Mouse (Mus musculus) C2C12 (cell line): ENCODE data around the gene Foxb1. TPM values are rescaled to one million over a fixed set of nuclear protein-coding genes. Genes with fewer than 3 reads are reported as not detected.

Experiments used
- H3K27me3 ChIP-seq: one replicate; pipeline ENCODE4 v1.6.1; 2011; ENCODE audit not compliant: control insufficient read depth, insufficient read depth, insufficient read length
- H3K36me3 ChIP-seq: one replicate; pipeline ENCODE4 v1.6.1; 2011; ENCODE audit not compliant: control insufficient read depth, insufficient read depth
- H3K4me3 ChIP-seq: one replicate; pipeline ENCODE4 v1.5.1; 2011; ENCODE audit warnings: mild to moderate bottlenecking, control low read depth; ENCODE audit not compliant: poor library complexity, insufficient read depth, severe bottlenecking
- H3K79me2 ChIP-seq: one replicate; pipeline ENCODE4 v1.6.1; 2011; ENCODE audit not compliant: control insufficient read depth, insufficient read depth
- H3K79me3 ChIP-seq: one replicate; pipeline ENCODE4 v1.6.1; 2011; ENCODE audit warnings: low read depth, control low read depth
- H3ac ChIP-seq: one replicate; pipeline ENCODE3; 2011; ENCODE audit warnings: low read depth; ENCODE audit not compliant: control insufficient read depth, insufficient read length
- CEBPB ChIP-seq: IDR thresholded peaks from one replicate; pipeline ENCODE4 v1.6.1; 2011; ENCODE audit warnings: low read depth, mild to moderate bottlenecking, control low read depth, moderate library complexity
- CTCF ChIP-seq: IDR thresholded peaks from one replicate; pipeline ENCODE4 v1.5.1; 2011; ENCODE audit not compliant: control insufficient read depth, insufficient read depth, insufficient read length
- FOSL1 ChIP-seq: IDR thresholded peaks from one replicate; pipeline ENCODE4 v1.8.0; 2011; ENCODE audit warnings: mild to moderate bottlenecking, low read length; ENCODE audit not compliant: poor library complexity, insufficient read depth, severe bottlenecking
- MAX ChIP-seq: IDR thresholded peaks from one replicate; pipeline ENCODE4 v1.6.1; 2011; ENCODE audit warnings: mild to moderate bottlenecking, control low read depth
- MYOD1 ChIP-seq: IDR thresholded peaks from one replicate; pipeline ENCODE4 v1.6.1; 2011; ENCODE audit warnings: low read depth; ENCODE audit not compliant: control insufficient read depth, insufficient read length
- MYOG ChIP-seq: IDR thresholded peaks from one replicate; pipeline ENCODE4 v1.6.1; 2011; ENCODE audit not compliant: control insufficient read depth, insufficient read length; ENCODE audit errors: extremely low read depth
- USF1 ChIP-seq: IDR thresholded peaks from one replicate; pipeline ENCODE4 v1.6.1; 2011; ENCODE audit warnings: low read depth, mild to moderate bottlenecking, control low read depth, moderate library complexity
- long read RNA-seq, 2 experiments: library from polyadenylated mRNA; unstranded; transcript quantifications; one replicate each; pipeline ENCODE4 v2.0.0; 2019 to 2020
- polyA plus RNA-seq: library from polyadenylated mRNA; unstranded; fragments of >200 nt; fragmentation: generic; extraction: Trizol; gene quantifications from one replicate; pipeline ENCODE4 v1.2.1, GENCODE M21; 2012; ENCODE audit warnings: missing spikeins

Gene Foxb1
- polyA plus RNA-seq: not detected
- long read RNA-seq, experiment 1: 0 reads
- long read RNA-seq, experiment 2: 0 reads

GRCm38 (mm10) chr9:69760371-69761301, at the start of gene Foxb1:
Gene Foxb1 (minus strand): TSS chr9:69760940.
- Histone ChIP-seq H3K27me3 (peaks cover 78% of the 10 kb centered on the region), H3ac (no peak within 1 kb of the TSS), H3K36me3 (no peaks in the 10 kb centered on the region), H3K4me3 (no peak within 1 kb of the TSS), H3K79me2 (no peaks in the 10 kb centered on the region), H3K79me3 (no peaks in the 10 kb centered on the region)
- no peak for TF ChIP-seq CEBPB
- no peak for TF ChIP-seq MYOD1
- TF ChIP-seq MAX: no peak
- TF ChIP-seq CTCF: no peak
- TF ChIP-seq FOSL1: no peak
- no peak for TF ChIP-seq USF1
- TF ChIP-seq MYOG: no peak

- Histone ChIP-seq H3ac (no peak overlapping the region), H3K79me2 (no peaks in the 10 kb centered on the region), H3K27me3 (peaks cover 4% of the 10 kb centered on the region), H3K36me3 (no peaks in the 10 kb centered on the region), H3K79me3 (no peaks in the 10 kb centered on the region), H3K4me3 (no peak overlapping the region)
- TF ChIP-seq USF1 (no peak), MYOD1 (no peak), CEBPB (no peak), CTCF (no peak), MAX (no peak), FOSL1 (no peak), MYOG (no peak)
Observed at GRCm38 (mm10) chr9:69790562-69790961, 29.8 kb upstream of the Foxb1 start.

GRCm38 (mm10) chr9:69779996-69780395, 19.3 kb upstream of the Foxb1 start:
- TF ChIP-seq CEBPB (no peak), MYOD1 (no peak), MAX (no peak), USF1 (no peak), MYOG (no peak), FOSL1 (no peak), CTCF (no peak)
- no peak overlapping the region for H3K4me3 ChIP-seq
- H3ac ChIP-seq: no peak overlapping the region
- H3K79me3 ChIP-seq: no peaks in the 10 kb centered on the region
- H3K79me2 ChIP-seq: no peaks in the 10 kb centered on the region
- H3K27me3 ChIP-seq: peaks cover 8% of the 10 kb centered on the region
- H3K36me3 ChIP-seq: no peaks in the 10 kb centered on the region

DNA sequence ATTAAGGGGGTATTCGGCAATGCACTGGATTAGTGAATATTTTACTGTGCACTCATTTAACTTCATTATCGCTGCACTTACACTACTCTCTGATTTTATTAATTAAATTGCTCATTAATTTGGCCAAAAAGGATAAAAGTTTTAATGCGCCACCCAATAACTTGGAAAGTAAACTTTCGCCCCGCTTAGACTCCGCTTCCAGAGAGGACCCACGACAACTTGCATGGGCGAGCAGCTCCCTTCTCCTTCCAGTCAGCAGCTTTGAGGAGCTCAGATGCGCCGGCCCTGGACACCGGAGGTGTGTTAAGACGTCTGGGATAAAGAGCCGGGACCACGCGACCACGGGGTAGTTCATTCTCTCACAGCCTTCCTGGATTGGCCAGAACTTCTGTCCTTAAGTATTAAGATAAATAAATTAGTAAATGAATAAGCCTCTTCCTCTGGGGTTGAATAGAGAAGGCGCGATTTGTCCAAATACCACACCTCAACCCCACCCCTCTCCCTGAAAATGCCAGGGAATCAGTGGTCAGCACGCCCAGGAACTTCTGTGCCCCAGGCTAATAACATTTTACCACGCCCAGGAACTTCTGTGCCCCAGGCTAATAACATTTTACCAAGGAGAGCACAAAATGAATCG, 9.3 kb upstream of the Foxb1 start:
- no peak overlapping the region for H3K4me3 ChIP-seq
- no peak overlapping the region for H3ac ChIP-seq
- no peaks in the 10 kb centered on the region for H3K36me3 ChIP-seq
- no peaks in the 10 kb centered on the region for H3K79me3 ChIP-seq
- no peaks in the 10 kb centered on the region for H3K79me2 ChIP-seq
- peaks cover 51% of the 10 kb centered on the region for H3K27me3 ChIP-seq
- no peak for TF ChIP-seq CTCF
- no peak for TF ChIP-seq MYOG
- TF ChIP-seq MAX: no peak
- no peak for TF ChIP-seq CEBPB
- TF ChIP-seq MYOD1: no peak
- no peak for TF ChIP-seq FOSL1
- TF ChIP-seq USF1: no peak

DNA sequence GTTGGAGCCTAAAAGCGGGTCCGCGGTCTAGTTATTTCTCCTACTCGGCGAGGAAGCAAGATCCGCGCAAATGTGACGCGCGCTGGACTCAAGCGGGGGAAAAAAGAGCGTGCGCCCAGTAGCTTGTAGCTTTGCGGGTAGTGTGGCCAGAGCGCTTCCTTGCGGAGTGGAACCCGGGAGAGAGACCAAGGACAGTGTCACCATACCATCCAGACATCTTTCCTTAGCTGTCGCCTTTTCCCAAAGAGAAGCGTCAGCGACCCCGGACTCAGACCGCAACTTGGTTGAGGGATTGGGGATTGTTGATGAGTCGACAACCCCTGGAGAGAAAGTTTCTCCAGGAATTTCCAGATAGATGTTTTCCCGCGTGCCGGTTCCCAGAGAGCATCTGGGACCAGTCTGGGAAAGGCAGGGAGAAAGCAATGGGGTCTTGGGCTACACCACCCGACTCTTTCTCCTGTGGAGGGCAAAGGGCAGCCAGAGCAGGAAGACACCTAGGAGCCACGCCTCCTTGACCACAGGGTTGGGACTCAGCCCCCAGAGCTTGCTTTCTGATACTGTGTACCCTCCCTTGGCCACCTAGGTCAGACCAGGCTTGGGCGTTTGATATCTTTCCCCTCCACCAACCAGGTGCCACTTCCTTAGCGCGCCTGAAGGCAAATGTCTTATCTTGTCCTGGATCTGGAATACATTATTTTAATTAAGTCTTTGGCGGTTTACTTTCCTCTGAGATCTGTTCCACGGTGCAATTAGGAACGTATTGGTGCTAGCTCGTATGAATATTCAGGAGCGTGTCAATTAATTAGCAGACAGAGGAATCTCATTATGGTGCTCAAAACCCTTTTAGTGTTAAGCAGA, 8.6 kb upstream of the Foxb1 start:
- no peak overlapping the region for H3K4me3 ChIP-seq
- H3K27me3 ChIP-seq: peaks cover 59% of the 10 kb centered on the region
- no peak overlapping the region for H3ac ChIP-seq
- no peak for TF ChIP-seq MYOD1
- TF ChIP-seq MAX: no peak
- TF ChIP-seq USF1: no peak
- no peak for TF ChIP-seq CTCF
- no peak for TF ChIP-seq FOSL1
- no peak for TF ChIP-seq MYOG
- no peak for TF ChIP-seq CEBPB
- no peaks in the 10 kb centered on the region for H3K79me3 ChIP-seq
- H3K79me2 ChIP-seq: no peaks in the 10 kb centered on the region
- H3K36me3 ChIP-seq: no peaks in the 10 kb centered on the region
